Mouse (Mus musculus) midbrain, embryonic 13.5 days (tissue): ENCODE results near the gene Fam19a4. TPM values are rescaled to one million over a fixed set of nuclear protein-coding genes. Genes with fewer than 3 reads are reported as not detected.

ENCODE experiments used
- ATAC-seq: fragments of 200-750 bp; cut with Nextera tagmentation; 2 replicates; pipeline ENCODE4 v1.8.0; 2017; ENCODE audit warnings: mild to moderate bottlenecking, moderate TSS enrichment, moderate library complexity
- H3K27ac ChIP-seq: fragments of 300-500 bp; sonication (generic); 2 replicates; pipeline ENCODE4 v1.5.1; 2015; ENCODE audit warnings: inconsistent platforms, mild to moderate bottlenecking, moderate library complexity
- H3K27me3 ChIP-seq: fragments of 300-500 bp; sonication (generic); 2 replicates; pipeline ENCODE4 v1.6.1; 2015; ENCODE audit warnings: mild to moderate bottlenecking, inconsistent platforms
- H3K36me3 ChIP-seq: fragments of 300-500 bp; sonication (generic); 2 replicates; pipeline ENCODE4 v1.6.1; 2015; ENCODE audit warnings: mild to moderate bottlenecking, inconsistent platforms
- H3K4me1 ChIP-seq: fragments of 300-500 bp; sonication (generic); replicated peaks from 2 replicates; pipeline ENCODE4 v1.6.1; 2015; ENCODE audit warnings: inconsistent platforms
- H3K4me2 ChIP-seq: fragments of 300-500 bp; sonication (generic); replicated peaks from 2 replicates; pipeline ENCODE4 v1.6.1; 2015; ENCODE audit warnings: moderate library complexity, mild to moderate bottlenecking, inconsistent platforms
- H3K4me3 ChIP-seq: fragments of 300-500 bp; sonication (generic); replicated peaks from 2 replicates; pipeline ENCODE4 v1.5.1; 2015; ENCODE audit warnings: mild to moderate bottlenecking, inconsistent platforms
- H3K9ac ChIP-seq: fragments of 300-500 bp; sonication (generic); replicated peaks from 2 replicates; pipeline ENCODE4 v1.6.1; 2015; ENCODE audit warnings: mild to moderate bottlenecking, inconsistent platforms
- H3K9me3 ChIP-seq: fragments of 300-500 bp; sonication (generic); 2 replicates; pipeline ENCODE4 v1.6.1; 2016; ENCODE audit warnings: mild to moderate bottlenecking, inconsistent platforms
- WGBS: fragments of 180-500 bp; shearing (Covaris S2); methylation state at CpG from one replicate; pipeline ENCODE4 v1.1.7; 2015; 5-methylcytosine and 5-hydroxymethylcytosine counted together
- polyA plus RNA-seq: library from polyadenylated mRNA; unstranded; fragments of >200 nt; fragmentation: Nextera tagmentation; extraction: Ambion mirVana; gene quantifications from 2 replicates; pipeline ENCODE4 v1.2.1, GENCODE M21; 2015

Fam19a4 gene
- polyA plus RNA-seq, result 7.0 and 7.5 TPM in 2 replicates

DNA sequence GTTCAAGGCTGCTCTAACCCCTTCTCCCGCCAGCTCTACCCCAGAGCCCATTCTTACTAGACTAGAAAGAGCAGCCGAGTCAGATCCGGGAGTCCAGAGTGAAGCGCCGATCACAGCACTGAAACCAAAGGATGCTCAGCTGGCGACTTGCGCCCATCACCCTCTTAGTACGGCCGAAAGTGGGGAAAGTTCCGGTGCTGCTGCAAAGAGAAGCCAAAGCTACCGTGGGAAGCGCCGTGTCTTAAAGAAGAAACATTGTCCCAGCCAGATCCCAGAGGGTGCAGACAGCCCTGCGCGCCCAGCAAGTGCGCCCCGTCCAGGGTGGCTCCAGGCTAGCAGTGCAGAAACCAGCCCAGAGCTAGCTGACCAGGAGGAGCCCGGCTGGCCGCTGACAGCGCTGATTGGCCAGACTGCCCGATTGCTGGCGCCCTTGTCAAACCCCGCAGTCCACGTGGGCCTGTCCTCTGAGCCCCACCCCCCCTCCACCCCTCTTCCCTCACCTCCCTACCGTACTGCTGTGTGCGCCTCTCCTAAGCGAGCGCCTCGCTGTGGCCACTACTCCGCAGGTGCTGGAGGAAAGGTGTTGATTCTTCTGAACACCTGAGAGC, at the start of gene Fam19a4:
Gene Fam19a4, minus strand, starts transcription at position 340 of the 608 bp plus-strand sequence.
- H3K4me1 ChIP-seq, result peaks cover 31% of the 10 kb centered on the region
- no peak within 1 kb of the TSS for H3K27ac ChIP-seq
- peak within 1 kb of the TSS; percentile 74 for H3K4me2 ChIP-seq
- 1% methylated on average over 30 of the region's 30 CpGs for WGBS
- peak; percentile 87 for ATAC-seq
- H3K9ac ChIP-seq, result peak within 1 kb of the TSS; percentile 49
- peak within 1 kb of the TSS; percentile 42 for H3K4me3 ChIP-seq
- H3K36me3 ChIP-seq, result no peaks in the 10 kb centered on the region
- no peaks in the 10 kb centered on the region for H3K9me3 ChIP-seq
- peaks cover 45% of the 10 kb centered on the region for H3K27me3 ChIP-seq

DNA sequence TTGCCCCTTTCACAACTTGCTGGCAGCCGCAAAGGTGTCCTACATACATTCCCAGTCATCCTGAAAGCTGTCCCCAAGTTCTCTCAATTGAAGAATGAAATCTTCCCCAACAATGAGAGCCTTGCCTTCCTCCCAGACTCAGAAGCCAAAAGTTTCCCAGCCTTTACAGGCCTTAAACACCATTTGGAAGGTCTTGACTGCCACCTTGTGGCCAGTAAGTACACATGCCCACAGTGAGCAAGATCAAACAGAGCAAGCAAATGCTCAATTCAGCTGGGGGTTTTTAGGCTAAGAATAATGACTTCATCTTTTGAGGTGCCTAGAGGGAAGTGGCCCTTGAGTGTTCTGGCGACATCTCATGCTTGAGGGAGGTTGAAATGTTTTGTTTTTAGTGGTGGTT, 46.6 kb upstream of the Fam19a4 start:
- Histone ChIP-seq H3K27me3 (0 out of 2 replicates have a peak, but pooled peaks cover 9% of the 10 kb centered on the region), H3K27ac (no peak overlapping the region), H3K9ac (no peak overlapping the region), H3K4me1 (peaks cover 15% of the 10 kb centered on the region), H3K9me3 (no peaks in the 10 kb centered on the region), H3K36me3 (no peaks in the 10 kb centered on the region; the same call in 1 of the 2 replicates), H3K4me2 (no peak overlapping the region), H3K4me3 (no peak overlapping the region)
- peak; percentile 72; the same call in 1 of the 2 replicates for ATAC-seq
- WGBS, result 8% methylated on average over 2 of the region's 2 CpGs

DNA sequence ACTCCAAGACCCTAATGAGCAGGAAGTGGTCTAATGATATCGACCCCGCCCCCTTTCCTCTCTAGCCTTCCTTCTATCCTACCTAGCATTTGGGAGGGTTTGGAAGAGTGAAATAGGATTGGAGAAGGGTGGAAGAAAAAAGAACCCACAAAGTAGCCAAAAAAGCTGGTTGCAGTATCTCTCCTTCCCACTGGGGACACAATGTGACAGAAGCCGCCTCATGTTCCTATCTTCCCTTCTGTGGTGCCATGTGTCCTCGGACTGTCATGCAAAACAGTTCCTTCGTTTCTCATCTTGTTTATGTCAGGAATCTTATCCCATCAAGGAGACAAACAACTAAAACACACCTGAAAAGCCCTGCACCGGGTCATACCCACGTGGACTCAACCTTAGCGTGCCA, 45.9 kb upstream of the Fam19a4 start:
- H3K9me3 ChIP-seq, result no peaks in the 10 kb centered on the region
- H3K4me3 ChIP-seq, result no peak overlapping the region
- H3K9ac ChIP-seq, result no peak overlapping the region
- H3K4me1 ChIP-seq, result peaks cover 22% of the 10 kb centered on the region
- H3K27me3 ChIP-seq, result peaks cover 15% of the 10 kb centered on the region; the same call in 1 of the 2 replicates
- no peak overlapping the region for H3K4me2 ChIP-seq
- H3K27ac ChIP-seq, result no peak overlapping the region
- ATAC-seq, result no peak
- no peaks in the 10 kb centered on the region for H3K36me3 ChIP-seq
- 88% methylated on average over 8 of the region's 8 CpGs for WGBS

DNA sequence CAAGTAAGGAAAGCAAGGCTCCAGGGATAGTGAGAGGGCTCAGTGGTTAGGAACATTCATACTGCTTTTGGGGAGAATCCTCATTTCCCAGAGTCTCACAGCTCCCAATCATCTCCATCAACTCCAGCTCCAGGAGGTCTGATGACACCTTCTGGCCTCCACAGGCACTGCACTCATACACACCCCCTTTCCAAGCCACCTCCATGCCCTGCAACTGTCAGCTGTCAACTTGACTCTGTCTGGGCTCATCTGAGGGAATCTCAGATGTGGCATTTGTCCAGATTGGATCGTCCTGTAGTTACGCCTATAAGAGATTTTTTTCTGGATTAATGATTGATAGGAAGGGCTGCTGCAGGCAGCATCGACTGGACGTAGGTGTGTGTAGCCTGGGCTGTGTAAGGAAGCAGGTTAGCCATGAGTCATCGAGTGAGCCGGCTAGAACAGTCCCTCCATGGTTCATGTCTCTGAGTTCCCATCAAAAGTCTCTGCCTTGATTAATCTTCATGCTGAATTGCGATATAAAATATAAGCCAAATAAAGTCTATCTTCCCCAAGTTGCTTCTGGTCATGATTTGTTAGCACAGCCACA, 44.1 kb upstream of the Fam19a4 start:
- ATAC-seq, result no peak
- Histone ChIP-seq H3K4me1 (peaks cover 22% of the 10 kb centered on the region), H3K9me3 (no peaks in the 10 kb centered on the region), H3K9ac (no peak overlapping the region), H3K36me3 (no peaks in the 10 kb centered on the region), H3K27me3 (peaks cover 16% of the 10 kb centered on the region; the same call in 1 of the 2 replicates), H3K4me2 (no peak overlapping the region), H3K4me3 (no peak overlapping the region), H3K27ac (no peak overlapping the region)
- WGBS, result 85% methylated on average over 7 of the region's 7 CpGs

DNA sequence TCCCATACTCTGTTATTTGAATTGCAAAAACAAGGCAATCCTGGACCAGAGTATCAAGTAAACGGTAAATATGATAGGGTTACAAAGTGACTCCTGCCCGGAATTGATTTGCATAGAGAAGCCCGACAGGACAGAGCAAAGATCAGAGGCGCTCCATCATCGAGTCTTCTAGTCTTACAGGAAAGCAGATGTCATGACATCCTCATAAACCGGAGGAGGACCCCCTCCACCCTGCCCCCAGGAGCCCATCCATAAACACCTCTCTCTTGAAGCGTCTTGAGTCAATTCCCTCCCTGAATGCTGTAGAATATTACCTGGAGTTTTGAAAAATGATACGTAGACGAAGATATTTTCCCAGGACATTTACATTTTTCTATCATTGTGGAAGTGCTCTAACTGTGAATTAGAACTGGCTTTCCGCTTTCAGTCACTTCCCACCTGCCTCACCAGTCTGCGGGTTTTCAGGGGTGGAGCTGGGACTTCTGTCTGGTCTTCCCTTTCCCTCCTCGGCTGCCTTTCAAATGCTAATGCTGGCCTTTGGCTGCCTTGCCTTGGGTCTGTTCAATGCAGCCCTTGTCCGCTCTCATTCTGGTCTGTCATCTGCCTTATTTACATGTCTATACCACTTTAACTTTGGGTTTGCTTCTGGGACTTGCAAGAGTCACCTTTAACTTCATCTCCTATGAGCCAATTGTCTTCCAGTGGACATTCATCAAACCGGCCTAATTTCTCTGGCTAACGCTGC, 41.9 kb upstream of the Fam19a4 start:
- 2% methylated on average over 15 of the region's 15 CpGs for WGBS
- Histone ChIP-seq H3K9me3 (no peaks in the 10 kb centered on the region), H3K4me1 (peaks cover 22% of the 10 kb centered on the region), H3K9ac (0 out of 2 replicates have a peak overlapping the region, but pooled peaks have one; percentile 17), H3K36me3 (no peaks in the 10 kb centered on the region), H3K4me2 (peak overlapping the region; percentile 35), H3K4me3 (no peak overlapping the region), H3K27me3 (peaks cover 12% of the 10 kb centered on the region; the same call in 1 of the 2 replicates), H3K27ac (no peak overlapping the region)
- peak; percentile 57 for ATAC-seq

DNA sequence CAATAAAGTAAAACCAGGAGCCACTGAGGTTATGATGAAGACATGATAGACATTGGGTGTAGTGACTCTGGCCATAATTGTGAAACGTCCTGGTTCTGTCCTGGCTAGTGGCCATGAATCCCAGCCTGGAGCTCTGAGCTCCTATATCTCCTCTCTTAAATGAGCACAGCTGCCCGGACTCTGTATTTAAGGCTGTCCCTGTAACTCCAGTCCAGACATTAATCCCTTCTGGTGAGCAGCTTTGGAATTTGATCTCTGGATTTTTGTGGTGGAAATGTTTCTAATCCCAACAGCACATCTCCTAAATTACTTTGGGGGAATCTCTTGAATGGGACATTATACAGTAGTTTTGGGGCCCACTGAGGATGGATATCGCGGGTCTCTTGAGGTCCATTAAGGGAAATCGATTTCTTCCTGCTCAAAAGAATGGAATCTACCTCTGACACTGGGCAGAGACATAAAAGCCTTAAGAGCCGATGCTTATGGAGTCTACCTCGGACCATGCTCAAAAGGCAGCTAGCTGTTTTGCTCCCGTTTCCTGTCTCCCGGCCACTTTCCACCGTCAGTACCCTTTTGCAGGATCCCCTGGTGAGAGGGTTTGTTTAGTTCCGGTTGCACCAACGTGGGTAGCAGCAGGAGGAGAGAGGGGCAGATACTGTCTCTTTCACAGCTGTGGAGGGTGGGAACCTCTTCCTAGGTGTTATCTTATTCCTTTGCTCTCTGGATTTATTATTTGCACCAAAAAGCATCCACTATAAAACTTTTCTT, 41.2 kb upstream of the Fam19a4 start:
- 0 out of 2 replicates have a peak overlapping the region, but pooled peaks have one; percentile 17 for H3K9ac ChIP-seq
- H3K27me3 ChIP-seq, result peaks cover 12% of the 10 kb centered on the region; the same call in 1 of the 2 replicates
- H3K27ac ChIP-seq, result no peak overlapping the region
- H3K4me2 ChIP-seq, result peak overlapping the region; percentile 35
- H3K4me1 ChIP-seq, result peaks cover 22% of the 10 kb centered on the region
- no peak for ATAC-seq
- no peak overlapping the region for H3K4me3 ChIP-seq
- no peaks in the 10 kb centered on the region for H3K36me3 ChIP-seq
- H3K9me3 ChIP-seq, result no peaks in the 10 kb centered on the region
- 14% methylated on average over 12 of the region's 12 CpGs for WGBS

DNA sequence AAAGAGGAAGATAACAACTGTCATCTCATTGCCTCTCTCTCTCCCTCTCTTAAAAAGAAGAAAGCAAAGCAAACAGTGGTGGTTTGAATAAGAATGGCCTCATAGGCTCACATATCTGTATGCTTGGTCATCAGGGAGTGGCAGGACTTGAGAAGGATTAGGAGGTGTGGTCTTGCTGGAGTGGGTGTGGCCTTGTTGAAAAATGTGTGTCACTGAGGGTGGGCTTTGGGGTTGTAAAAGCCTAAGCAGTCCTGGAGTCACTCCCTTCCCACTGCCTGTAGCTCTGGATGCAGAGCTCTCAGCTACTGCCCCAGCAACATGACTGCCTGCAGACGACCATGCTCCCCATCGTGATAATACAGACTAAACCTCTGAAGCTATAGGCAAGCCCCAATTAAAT, 22.1 kb upstream of the Fam19a4 start:
- Histone ChIP-seq H3K9ac (no peak overlapping the region), H3K4me1 (peaks cover 18% of the 10 kb centered on the region), H3K4me3 (no peak overlapping the region), H3K4me2 (no peak overlapping the region), H3K27ac (no peak overlapping the region), H3K9me3 (peaks cover 3% of the 10 kb centered on the region; the same call in 1 of the 2 replicates), H3K36me3 (no peaks in the 10 kb centered on the region), H3K27me3 (no peaks in the 10 kb centered on the region)
- WGBS, result 94% methylated on average over 2 of the region's 2 CpGs
- no peak for ATAC-seq

DNA sequence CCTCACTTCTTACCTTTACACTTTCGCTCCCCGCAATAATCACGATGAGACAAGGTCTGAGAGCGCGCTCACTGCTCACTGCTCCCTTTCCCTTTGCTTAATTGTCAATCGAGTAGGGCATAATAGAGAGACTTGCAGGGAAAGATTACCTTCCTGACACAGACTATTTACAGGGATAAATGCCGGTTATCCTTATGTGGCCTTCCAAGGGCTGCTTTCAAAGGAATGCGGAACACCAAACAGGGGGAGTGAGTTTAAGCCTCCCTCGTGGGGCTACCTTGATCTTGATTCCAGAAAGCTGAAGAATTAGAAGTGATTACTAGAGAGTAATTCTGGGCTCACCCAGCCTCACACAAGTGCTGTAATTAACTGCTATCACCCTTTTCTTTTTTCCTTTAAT, 19.8 kb upstream of the Fam19a4 start:
- 23% methylated on average over 9 of the region's 9 CpGs for WGBS
- H3K4me3 ChIP-seq, result no peak overlapping the region
- no peak overlapping the region for H3K9ac ChIP-seq
- peak; percentile 40; the same call in 1 of the 2 replicates for ATAC-seq
- no peaks in the 10 kb centered on the region for H3K27me3 ChIP-seq
- H3K27ac ChIP-seq, result no peak overlapping the region
- no peaks in the 10 kb centered on the region for H3K9me3 ChIP-seq
- H3K4me2 ChIP-seq, result no peak overlapping the region; the same call in 1 of the 2 replicates
- H3K4me1 ChIP-seq, result peaks cover 18% of the 10 kb centered on the region
- no peaks in the 10 kb centered on the region for H3K36me3 ChIP-seq

DNA sequence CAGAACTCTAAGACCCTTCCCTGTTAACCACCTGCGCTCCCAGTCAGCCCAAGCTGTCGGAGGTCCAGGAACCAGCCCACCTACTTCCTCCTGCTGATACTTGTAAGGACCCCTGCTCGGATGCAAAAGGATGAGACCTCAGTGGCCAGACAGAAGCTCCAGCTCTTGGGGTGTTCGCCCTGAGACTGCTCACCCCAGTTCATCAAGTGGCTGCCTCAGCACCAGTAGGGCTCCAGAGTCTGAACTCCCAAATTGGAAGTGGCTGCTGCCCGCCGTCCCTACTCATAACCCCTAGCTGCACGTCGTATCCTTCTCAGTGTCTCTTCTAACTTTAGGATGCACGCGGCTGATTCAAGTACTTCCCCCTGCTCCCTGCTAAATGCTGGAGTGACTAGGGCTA, 614 bp downstream of the Fam19a4 start:
- H3K4me3 ChIP-seq, result peak overlapping the region; percentile 42
- peaks cover 45% of the 10 kb centered on the region for H3K27me3 ChIP-seq
- H3K9me3 ChIP-seq, result no peaks in the 10 kb centered on the region
- peaks cover 31% of the 10 kb centered on the region for H3K4me1 ChIP-seq
- H3K36me3 ChIP-seq, result no peaks in the 10 kb centered on the region
- peak overlapping the region; percentile 74 for H3K4me2 ChIP-seq
- ATAC-seq, result peak; percentile 7
- 2% methylated on average over 10 of the region's 10 CpGs for WGBS
- peak overlapping the region; percentile 49 for H3K9ac ChIP-seq
- no peak overlapping the region for H3K27ac ChIP-seq

DNA sequence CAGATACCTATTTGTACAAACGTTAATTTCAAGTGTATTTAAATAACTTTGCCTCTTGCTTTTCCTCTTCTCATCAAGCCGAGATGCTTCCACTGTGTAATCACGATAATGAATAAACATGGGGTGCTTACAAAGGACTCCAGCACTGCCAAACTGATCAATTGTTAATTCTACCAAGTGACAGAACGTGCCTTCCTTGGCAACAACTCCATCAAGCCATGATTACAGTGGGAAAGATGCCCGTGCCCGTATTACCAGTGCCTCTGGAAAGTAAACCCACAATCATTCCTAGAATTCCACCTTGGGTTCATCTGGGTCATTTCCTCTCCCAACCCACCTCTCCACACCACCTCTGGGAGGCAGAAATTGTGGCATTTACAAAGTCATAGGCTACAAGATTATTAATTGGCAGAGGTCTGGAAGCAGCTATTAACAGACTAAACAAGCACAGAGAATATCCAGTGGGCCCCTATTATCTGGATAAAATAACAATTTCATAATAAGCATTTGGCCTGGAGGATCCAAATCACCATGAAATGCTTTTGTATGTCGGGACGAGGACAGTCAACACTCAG, 7.9 kb downstream of the Fam19a4 start:
- peaks cover 7% of the 10 kb centered on the region for H3K27me3 ChIP-seq

DNA sequence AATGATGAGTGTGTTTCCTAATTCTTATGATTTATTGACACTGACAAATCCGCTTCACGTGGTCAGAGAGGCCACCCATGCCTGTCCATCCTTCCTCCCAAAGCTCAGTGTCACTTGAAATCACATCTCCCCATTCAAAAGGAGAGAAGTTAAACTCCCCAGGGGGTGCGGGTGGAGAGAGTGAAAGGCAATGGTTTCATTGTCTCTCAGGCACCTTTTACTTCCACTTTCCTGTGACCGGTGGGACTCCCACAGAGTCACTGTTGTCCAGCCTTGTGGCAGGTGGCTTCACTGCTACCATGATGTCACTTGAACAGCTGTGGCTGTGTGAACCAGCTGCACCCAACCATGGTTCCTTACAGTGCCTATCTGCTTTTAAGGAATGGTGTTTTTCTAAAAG, 11.8 kb downstream of the Fam19a4 start:
- H3K9me3 ChIP-seq, result no peaks in the 10 kb centered on the region
- ATAC-seq, result no peak
- H3K9ac ChIP-seq, result no peak overlapping the region
- H3K4me3 ChIP-seq, result no peak overlapping the region
- peaks cover 7% of the 10 kb centered on the region; the same call in 1 of the 2 replicates for H3K4me1 ChIP-seq
- H3K27ac ChIP-seq, result no peak overlapping the region
- WGBS, result 28% methylated on average over 4 of the region's 4 CpGs
- H3K36me3 ChIP-seq, result no peaks in the 10 kb centered on the region
- no peak overlapping the region for H3K4me2 ChIP-seq
- H3K27me3 ChIP-seq, result peaks cover 3% of the 10 kb centered on the region; the same call in 1 of the 2 replicates

More for the DNA sequence above, 7.9 kb downstream of the Fam19a4 start:
- Histone ChIP-seq H3K4me3 (no peak overlapping the region), H3K4me2 (no peak overlapping the region), H3K4me1 (peaks cover 10% of the 10 kb centered on the region; the same call in 1 of the 2 replicates), H3K36me3 (no peaks in the 10 kb centered on the region), H3K9me3 (no peaks in the 10 kb centered on the region), H3K27ac (no peak overlapping the region), H3K9ac (no peak overlapping the region)
- 56% methylated on average over 8 of the region's 8 CpGs for WGBS
- ATAC-seq, result no peak
